Mouse (Mus musculus) granulocyte monocyte progenitor cell, adult 5-6 weeks (primary cell): Measurements from ENCODE around the gene Myo15. TPM values are rescaled to one million over a fixed set of nuclear protein-coding genes. Genes with fewer than 3 reads are reported as not detected.

Experiments
- ATAC-seq: replicated peaks from 2 replicates; pipeline ENCODE4 v1.8.0; 2016; ENCODE audit warnings: mild to moderate bottlenecking, moderate TSS enrichment, inconsistent platforms; ENCODE audit not compliant: poor library complexity, severe bottlenecking
- total RNA-seq, 2 experiments: library from RNA; stranded (forward) in 1 of 2; stranded (reverse) in 1 of 2; fragments of 200-712, 200-1000 nt in 1 of 2; fragments of >200 nt in 1 of 2; fragmentation: Nextera tagmentation in 1 of 2; gene quantifications; 2 replicates each; pipeline ENCODE4 v1.2.3; 2014 to 2017

Myo15 gene
- total RNA-seq, 2 experiments from 2014 or later: not detected

DNA sequence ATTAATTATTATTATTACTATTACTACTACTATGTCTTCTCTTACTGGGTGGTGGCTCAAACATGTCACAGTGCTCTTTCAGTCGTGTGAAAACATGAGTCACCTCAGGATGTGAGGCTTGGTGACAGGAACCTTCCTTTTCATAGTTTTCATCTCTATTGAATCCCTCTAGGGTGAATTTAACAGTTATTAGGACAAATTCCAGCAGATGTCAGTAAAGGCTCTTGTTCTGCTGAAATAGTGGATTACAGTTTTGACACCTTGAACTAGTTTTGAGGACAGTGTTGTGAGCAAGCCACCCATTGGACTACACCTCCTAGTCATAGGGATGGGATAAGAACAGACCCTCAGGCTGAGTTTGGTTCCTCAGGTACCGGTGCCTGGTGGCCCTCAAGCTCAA is 26.6 kb downstream of the Myo15 start:
- ATAC-seq: no peak

DNA sequence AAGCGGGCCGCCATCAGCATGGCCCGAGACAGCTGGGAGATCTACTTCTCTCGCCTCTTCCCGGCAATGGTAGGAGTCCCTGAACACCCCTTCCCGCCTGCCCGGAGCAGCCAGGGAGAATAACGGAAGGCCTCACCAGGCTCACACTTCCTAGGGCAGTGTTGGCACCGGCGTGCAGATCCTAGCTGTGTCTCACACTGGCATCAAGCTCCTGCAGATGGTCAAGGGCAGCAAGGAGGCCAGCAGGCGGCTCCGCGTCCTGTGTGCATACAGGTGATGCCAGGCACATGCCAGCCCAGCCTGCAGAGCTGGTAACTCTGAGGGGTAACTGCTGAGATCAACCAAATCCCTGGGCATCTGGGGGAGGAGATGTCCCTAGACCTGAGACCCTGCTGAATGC is 38.1 kb downstream of the Myo15 start:
- no peak for ATAC-seq

DNA sequence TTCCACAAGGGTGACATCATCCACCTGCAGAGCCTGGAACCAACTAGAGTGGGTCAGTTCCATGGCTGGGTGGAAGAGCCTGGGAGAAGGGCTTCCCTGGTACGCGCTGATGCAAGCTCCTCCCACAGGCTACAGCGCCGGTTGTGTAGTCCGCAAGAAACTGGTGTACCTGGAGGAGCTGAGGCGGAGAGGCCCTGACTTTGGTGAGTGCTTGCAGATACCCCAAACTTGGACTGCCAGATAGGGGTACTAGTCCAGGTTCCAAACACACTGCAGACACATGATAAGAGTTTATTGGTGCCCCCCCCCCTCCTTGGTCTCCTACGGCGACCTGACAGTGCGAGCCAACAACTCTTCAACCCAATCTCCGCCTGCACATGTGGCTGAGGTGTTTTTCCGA is 39.8 kb downstream of the Myo15 start:
- ATAC-seq: no peak

DNA sequence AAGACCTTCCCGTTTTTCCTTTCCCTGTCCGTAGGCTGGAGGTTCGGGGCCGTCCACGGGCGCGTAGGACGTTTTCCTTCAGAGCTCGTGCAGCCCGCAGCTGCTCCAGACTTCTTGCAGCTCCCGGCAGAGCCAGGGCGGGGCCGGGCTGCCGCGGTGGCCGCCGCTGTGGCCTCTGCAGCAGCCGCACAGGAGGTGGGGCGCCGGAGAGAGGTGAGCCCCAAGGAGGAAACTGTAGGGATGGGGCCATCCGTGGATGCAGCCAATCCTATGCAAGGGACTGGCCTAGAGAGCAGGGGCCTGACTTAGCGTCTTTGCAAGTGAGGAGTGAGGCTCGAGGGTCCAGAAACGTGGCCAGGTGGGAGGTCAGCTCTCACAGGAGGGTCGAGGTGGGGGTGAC is 40.4 kb downstream of the Myo15 start:
- ATAC-seq: peak; percentile 62

DNA sequence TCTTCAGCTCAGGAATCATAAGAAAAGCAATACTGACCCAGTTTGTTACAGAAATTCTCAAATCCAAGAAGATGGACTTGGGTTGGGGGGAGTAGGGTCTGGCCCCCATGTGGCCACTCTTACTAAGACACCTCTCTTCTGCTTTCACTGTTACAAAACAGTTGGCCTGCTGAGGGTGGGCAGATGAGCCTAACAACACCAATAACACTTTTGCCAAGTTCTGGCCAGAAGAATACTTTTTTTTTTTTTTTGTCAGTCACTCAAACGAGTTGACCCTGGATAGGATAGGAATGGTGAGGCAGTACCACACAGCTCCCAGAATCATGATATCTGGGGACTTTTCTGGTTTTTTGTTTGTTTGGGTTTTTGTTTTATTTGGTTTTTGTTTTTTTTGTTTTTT is 42.8 kb downstream of the Myo15 start:
- no peak; the same call in 1 of the 2 replicates for ATAC-seq

DNA sequence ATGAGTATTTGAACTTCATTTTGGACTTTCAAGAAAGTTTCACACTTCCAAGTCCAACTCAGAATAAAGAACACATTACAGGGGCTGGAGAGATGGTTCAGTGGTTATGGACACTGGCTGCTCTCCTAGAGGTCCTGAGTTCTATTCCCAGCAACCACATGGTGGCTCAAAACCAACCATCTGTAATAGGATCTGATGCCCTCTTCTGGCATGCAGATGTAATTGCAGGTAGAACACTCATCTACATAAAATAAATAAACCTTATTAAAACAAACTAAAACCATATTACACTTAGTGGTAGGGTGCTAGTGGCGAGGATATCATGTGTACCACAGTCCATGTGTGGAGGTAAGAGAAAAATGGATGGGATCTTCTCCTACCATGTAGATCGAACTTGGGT is 43.4 kb downstream of the Myo15 start:
- ATAC-seq: no peak

DNA sequence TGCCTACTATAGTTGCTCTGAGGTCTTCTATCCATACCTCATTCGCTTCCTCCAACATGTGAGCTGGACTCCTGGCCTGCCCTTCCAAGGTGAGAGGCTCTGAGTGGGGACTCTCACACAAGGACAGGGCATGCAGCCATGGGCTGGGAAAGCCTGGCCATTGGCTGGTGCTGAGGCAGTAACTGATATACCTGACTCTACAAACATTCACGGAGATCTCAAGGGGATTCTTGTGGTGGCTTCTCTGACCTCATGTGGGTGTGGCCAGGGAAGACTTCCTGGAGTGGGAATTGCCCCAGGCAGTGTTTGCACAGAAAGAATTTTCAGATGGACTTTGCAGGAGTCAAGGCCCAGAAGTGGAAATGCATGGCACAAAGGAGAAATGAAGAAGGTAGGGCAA is 45.8 kb downstream of the Myo15 start:
- no peak for ATAC-seq

DNA sequence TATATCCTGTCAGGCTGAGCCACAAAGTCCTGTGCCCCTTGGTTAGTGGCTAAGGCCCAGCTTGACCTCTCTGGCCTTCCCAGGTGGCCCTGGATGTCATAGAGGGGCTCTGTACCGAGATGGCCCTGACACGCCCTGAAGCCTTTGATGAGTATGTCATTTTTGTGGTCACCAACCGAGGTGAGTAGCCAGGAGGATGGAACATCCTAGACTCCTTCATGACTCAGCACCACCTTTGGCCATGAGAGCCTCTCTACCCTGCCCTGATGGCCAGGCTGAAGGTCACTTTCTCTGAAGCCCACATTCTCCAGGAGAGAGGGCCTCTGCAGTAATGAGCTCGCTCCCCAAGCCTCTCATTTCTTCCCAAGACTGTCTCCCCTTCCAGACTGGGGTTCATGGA is 49.2 kb downstream of the Myo15 start:
- no peak for ATAC-seq

DNA sequence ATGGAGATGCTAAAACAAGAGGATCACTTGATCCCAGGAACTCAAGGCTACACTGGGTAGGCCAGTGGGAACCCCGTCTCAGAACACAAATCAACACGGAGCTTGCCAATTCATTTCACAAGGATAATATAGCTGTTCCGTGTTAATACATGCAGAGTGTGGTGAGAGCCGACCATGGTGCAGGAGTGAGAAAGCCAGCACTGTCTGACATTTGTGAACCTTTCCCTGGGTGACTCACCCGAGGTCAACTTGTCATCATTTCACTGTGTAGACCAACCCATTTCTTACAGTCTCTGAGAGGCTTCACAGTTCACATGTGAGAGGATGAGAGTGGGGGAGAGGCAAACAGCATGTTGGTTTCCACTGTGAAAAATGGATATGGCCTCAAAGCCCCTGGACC is 52.9 kb downstream of the Myo15 start:
- no peak for ATAC-seq

DNA sequence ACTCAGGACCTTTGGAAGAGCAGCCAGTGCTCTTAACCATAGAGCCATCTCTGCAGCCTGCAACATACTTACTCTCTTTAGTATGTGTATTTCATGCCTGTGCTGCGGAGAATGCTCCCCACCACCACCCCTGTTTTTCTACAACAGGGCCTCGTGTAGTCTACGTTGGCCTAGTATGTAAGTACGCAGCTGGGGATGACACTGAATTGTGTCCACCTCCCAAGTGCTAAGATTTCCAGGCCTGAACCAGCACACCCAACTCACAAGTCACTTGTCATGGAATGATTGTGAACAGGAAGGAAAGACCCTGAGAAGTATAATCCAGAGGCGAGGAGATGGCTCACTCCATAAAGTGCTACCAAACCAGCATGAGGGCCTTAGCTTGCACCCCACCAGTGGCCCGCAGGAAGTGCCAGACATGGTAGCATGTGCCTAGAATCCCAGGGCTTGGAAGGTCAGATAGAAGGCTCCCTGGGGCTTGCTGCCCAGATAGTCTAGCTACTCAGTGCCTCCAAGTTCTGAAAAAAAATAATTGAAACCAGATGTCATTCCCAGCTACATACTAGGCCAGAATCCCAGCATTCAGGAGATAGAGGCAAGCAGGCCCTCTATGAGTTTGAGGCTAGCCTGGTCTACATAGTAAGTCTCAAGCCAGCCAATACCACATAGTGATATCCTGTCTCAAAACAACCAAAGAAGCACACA is 53.7 kb downstream of the Myo15 start:
- ATAC-seq: no peak

DNA sequence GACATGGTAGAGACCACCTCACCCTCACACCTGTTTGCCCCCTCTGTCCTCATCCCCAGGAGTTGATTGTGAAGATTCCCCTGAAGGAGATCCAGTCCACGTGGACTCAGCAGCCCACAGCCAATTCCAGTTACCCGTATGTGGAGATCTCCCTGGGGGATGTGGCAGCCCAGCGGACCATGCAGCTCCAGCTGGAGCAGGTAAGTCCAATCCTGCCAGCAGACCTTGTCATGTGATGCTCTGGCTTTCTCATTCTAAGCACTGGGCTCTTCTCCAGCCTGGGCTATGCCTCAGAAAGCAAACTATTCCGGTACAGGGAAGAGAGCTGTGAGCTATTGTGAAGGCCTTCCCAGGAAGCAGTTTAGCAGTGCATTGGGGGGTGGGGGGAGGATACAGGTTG is 57.3 kb downstream of the Myo15 start:
- no peak for ATAC-seq

DNA sequence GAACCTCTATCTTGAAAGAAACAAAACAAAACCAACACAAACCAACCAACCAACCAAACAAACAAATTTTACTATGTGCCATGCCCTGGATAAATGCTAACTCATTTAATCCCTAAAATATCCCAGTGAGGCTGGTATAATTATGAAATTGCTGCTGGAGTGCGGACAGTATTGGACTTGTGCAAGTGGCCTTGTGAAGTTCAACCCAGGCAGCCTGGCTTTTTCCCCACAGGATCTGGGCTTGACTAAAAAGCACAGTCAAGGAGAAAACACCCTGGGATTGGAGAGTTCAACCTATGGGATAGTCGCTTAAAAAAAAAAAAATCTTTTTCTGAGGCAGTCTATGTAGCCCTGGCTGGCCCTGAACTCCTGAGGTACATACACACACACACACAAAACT is 66.5 kb downstream of the Myo15 start:
- ATAC-seq: no peak

DNA sequence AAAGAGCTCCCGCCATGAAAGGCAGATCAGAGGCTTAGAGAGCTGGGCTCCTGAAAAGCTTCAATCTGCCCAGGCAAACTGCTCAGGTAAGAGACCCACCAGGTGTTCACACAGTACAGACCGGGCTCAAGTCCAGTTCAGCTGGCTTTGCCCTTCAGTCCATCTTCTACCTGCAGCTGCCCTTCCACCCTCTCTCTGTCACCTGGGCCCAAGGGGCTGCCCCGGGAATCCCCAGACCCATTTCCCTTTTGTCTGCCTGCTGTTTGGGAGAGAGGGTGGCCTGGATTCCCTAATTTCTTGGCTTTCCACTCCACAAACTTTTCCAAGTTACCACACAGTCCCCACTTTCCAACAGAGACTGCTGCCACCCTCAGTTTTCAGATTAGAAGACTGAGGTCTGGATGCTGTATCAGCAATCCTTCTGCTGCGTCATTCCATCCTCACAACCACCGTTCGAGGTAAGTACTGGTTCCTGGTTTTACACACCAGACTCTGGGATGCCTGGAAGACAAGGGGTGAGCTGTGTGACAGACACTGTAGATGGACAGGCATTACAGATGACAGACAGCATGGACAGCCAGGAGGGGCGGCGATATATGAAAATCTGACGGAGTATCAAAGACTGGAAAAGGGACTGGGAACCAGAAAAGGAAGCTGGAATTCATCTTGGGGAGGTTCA is 67.2 kb downstream of the Myo15 start, which contains the start of gene Alkbh5:
Alkbh5 (plus strand) TSS at position 202 of the 679 bp plus-strand sequence.
- ATAC-seq: no peak

DNA sequence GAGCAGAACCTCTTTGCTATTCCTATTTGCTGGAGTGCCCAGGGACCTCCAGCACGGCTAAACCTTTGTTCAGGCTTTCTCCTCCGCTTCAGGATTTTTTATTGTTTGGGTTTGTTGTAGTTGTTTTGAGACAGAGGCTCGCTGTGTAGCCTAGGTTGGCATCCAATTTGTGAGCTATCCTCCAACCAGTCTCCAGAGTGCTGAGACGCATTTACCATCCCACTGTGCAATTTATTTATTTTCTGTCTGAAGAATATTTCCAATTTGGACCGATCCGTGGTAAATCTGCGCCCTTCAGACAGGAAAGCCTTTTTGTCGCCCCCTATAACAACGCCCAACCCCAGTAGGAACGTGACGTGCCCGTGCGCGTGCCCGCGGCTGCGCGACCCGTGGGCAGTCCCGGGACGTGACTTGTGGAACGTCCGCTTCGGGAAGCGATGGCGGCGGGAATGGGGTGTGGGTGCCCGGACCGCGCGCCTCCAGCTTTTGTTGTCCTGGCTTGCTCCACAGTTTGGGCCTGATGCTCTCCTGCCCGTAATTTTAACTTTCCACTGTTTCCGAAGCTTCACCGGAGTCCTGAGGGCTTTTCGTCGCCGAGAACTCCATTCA is 67.8 kb downstream of the Myo15 start:
- peak; percentile 61 for ATAC-seq

DNA sequence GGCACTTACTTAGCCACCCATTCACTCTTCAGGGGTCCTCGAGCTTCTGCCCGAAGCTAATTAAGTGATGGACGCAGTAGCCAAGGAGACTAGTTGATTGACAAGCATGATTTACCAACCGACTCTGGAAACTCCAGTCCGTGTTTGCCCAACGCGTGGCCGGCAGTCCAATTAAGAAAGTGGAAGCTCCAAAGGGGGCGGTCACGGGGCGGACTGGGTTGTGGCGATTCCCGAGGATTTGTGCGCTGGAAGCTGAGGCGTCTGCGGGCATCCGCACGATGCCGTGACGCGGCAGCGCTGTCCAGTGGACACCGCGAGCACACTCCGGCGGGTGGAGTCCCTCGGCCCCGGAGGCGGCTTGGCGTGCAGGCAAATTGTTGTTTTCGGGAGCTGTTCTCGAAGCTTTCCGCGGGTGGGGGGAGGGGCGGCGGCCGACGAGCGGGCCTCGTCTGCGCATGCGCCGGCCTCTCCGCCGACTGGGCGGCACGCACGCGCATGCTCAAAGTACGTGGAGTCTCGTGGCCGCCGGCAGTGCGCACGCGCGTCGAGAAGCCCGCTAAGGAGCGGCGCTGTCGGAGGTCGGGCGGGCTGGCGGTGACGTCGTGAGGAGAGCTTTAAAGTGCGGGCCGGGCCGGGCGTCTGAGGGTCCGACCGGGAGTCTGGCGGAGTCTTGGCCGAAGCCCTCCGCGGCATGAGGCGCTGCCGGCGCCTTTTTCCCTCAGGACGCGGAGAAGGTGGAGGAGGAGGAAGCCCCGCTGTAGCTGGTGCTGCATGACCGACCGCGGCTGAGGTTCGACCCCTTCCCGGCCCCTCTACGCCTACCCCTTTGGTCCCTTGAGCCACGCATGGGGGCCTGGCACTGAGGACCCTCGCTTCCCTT is 68.6 kb downstream of the Myo15 start:
- ATAC-seq: peak; percentile 82

DNA sequence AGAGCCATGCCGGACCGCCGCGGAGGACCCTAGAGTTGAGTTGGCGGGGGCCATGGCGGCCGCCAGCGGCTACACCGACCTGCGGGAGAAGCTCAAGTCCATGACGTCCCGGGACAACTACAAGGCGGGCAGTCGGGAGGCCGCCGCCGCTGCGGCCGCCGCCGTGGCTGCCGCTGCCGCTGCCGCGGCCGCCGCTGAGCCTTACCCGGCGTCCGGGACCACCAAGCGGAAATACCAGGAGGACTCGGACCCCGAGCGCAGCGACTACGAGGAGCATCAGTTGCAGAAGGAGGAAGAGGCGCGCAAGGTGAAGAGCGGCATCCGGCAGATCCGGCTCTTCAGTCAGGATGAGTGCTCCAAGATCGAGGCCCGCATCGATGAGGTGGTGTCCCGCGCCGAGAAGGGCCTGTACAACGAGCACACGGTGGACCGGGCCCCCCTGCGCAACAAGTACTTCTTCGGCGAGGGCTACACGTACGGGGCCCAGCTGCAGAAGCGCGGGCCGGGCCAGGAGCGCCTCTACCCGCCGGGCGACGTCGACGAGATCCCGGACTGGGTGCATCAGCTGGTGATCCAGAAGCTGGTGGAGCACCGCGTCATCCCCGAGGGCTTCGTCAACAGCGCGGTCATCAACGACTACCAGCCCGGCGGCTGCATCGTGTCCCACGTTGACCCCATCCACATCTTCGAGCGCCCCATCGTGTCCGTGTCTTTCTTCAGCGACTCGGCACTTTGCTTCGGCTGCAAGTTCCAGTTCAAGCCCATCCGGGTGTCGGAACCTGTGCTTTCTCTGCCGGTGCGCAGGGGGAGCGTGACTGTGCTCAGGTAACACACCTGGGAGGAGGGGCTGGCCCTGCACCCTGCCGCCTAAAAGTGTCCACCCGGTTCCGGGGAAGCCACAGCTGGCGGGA is 69.5 kb downstream of the Myo15 start:
- peak; percentile 24; the same call in 1 of the 2 replicates for ATAC-seq

DNA sequence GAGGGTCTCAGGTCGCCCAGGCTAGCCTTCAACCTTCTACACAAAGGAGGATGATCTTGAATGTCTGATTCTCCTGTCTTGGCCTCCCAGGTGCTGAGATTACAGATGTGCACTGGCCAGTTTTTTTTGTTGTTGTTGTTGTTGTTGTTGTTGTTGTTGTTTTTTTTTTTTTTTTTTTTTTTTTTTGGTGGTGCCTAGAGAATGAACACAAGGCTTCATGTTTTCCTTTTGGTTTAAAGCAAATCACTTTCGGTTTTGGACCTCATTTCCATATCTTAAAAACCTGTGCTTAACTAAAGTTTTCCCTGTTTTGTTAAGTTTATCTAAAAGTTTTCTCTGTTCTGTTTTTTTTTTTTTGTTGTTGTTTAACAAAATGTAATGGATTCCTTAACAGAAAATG is 70.4 kb downstream of the Myo15 start:
- ATAC-seq: no peak

DNA sequence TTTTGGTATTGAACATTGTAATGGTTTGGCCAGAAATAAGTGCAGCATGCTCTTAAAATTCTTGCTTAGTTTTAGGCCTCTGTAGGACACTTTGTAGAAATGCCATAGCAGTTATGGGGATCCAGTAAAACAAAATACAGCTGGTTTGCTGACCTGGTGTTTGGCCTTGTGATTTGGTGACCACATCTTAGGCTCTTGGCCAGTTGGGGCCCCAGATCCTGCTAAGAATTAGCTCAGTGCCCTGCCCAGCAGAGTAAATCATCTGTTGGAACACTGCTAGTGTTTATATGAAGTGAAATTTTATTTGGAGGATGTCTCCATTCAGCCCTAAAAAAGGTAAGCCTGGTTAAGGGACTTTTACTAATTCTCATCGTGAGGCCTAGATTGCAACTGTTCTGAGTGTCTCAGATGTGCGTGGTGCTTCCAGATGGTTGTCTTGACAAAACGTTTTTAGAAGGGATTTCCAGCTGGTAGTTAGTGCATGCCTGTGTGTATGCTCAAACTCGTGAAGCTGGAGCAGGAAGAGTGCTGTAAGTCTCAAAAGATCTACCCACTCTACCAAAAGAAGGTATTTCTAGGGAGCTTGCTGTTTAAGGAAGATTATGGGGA is 71.0 kb downstream of the Myo15 start:
- no peak for ATAC-seq

DNA sequence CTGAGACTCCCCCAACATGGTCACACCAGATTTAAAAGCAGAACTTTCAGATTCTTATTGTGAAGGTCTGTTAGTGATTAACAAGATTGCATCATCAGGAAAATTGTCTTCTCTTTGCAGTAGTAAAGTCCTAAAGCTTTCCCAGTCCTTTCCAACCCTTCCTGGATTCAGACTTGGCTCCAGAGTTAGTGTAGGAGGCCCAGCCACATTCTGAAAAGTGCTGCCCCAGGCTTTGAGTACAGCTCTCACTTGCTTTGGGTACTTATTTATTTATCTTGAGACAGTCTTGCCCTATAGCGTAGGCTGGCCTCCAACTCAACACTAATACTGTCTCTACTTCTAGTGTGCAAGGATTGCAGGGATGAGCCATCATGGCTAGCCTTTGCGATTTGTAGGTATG is 71.6 kb downstream of the Myo15 start:
- no peak for ATAC-seq
